Mouse (Mus musculus): ENCODE measurements at regions not wholly inside any gene's neighbourhood (a gene's known extent, or its start where the extent isn't known, plus 50 kb on each side); places are given as distances from the start of the nearest gene placed in this dataset.
"Not testable (repeated sequence)": the region's sequence is repeated elsewhere in the genome, so short reads cannot be mapped to it uniquely, and the experiment has no call there.

GRCm38 (mm10) chr3:128412157-128412556 is 516.0 kb upstream of the Fam241a start:
- intact Hi-C loops (cut with DNase I): no loop called here
- DNase-seq (ENCODE audit: extremely low spot score in 1 of 2, low spot score in 2 of 2): no peak
- TF ChIP-seq CTCF (IDR thresholded peaks at IDR 0.05): no peak
- Histone ChIP-seq H3K4me3 (no peak overlapping the region), H3K27ac (no peak overlapping the region)

GRCm38 (mm10) chr3:128394805-128395204 is 498.7 kb upstream of the Fam241a start:
- TF ChIP-seq CTCF (IDR thresholded peaks at IDR 0.05): no peak
- no peak overlapping the region for H3K4me3 ChIP-seq
- intact Hi-C loops (cut with DNase I): no loop called here
- H3K27ac ChIP-seq: no peak overlapping the region
- DNase-seq (ENCODE audit: extremely low spot score in 1 of 2, low spot score in 2 of 2): no peak

DNA sequence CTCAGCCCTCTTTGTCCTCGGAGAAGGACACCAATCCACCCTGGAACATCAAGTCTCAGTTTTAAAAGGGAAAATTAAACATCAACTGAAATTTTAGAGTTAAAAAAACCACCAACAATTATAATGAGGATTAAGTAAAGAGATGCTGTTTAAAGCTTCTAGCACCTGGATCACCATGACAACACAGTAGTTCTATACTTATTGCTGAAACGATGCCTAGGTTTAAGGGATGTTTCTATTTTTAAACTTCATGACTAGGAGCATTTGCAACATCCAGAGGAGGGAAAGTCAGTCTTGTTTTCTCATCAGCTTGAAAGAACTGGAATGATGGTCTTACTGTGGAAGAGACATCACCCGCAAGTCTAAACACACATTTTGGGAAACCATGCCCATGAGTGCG is 484.5 kb upstream of the Fam241a start:
- no peak for DNase-seq (ENCODE audit: extremely low spot score in 1 of 2, low spot score in 2 of 2)
- Histone ChIP-seq H3K4me3 (no peak overlapping the region), H3K27ac (no peak overlapping the region)
- intact Hi-C loops (cut with DNase I): no loop called here
- TF ChIP-seq CTCF (IDR thresholded peaks at IDR 0.05): no peak

GRCm38 (mm10) chr3:128369521-128370127 is 473.5 kb upstream of the Fam241a start:
- no peak for DNase-seq (ENCODE audit: extremely low spot score in 1 of 2, low spot score in 2 of 2)
- intact Hi-C loops (cut with DNase I): no loop called here
- no peak for TF ChIP-seq CTCF (IDR thresholded peaks at IDR 0.05)
- Histone ChIP-seq H3K4me3 (no peak overlapping the region), H3K27ac (no peak overlapping the region)

DNA sequence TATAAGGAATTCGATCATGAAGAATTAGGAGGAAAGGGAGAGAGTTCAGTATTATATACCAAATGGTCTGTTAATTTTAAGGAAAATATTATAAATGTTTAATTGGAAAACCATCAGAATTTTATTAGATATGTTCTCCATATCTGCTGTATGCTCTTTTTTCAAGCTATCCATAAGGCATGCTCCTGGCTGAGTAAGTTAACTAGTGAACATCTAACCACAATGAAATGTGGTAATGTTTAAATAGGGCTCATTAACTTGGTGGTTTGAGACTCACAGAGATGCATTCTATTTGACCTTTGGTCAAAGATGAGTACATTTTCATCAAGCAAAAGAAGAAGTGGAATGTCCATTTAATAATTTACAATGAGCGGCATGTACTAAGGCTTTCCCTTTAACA is 466.2 kb upstream of the Fam241a start:
- DNase-seq (ENCODE audit: extremely low spot score in 1 of 2, low spot score in 2 of 2): no peak
- no peak for TF ChIP-seq CTCF (IDR thresholded peaks at IDR 0.05)
- Histone ChIP-seq H3K4me3 (no peak overlapping the region), H3K27ac (no peak overlapping the region)
- intact Hi-C loops (cut with DNase I): no loop called here

DNA sequence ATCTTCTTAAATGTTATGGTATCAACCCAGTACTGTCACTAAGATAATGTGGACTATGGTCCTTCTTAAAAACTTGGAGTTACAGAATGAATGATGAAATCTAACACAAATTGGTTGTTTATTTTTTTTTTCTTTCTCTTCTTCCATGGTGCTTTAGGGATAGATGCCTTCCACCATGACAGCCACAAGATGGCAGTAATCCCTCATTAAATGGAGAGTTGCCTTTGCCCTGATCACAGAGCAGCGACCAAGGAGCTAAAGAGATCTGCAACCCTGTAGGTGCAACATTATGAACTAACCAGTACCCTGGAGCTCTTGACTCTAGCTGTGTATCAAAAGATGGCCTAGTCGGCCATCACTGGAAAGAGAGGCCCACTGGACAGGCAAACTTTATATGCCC is 453.0 kb upstream of the Fam241a start:
- intact Hi-C loops (cut with DNase I): loop anchor here (5.0 to 10.0 kb wide), 3 partner anchors 953 to 1338 kb away; no protein-coding TSS in a partner anchor
- TF ChIP-seq CTCF (IDR thresholded peaks at IDR 0.05): peak; percentile 74
- peak; percentile 24 to 31 for DNase-seq (ENCODE audit: extremely low spot score in 1 of 2, low spot score in 2 of 2)
- H3K4me3 ChIP-seq, H3K27ac ChIP-seq: not testable (repeated sequence)

DNA sequence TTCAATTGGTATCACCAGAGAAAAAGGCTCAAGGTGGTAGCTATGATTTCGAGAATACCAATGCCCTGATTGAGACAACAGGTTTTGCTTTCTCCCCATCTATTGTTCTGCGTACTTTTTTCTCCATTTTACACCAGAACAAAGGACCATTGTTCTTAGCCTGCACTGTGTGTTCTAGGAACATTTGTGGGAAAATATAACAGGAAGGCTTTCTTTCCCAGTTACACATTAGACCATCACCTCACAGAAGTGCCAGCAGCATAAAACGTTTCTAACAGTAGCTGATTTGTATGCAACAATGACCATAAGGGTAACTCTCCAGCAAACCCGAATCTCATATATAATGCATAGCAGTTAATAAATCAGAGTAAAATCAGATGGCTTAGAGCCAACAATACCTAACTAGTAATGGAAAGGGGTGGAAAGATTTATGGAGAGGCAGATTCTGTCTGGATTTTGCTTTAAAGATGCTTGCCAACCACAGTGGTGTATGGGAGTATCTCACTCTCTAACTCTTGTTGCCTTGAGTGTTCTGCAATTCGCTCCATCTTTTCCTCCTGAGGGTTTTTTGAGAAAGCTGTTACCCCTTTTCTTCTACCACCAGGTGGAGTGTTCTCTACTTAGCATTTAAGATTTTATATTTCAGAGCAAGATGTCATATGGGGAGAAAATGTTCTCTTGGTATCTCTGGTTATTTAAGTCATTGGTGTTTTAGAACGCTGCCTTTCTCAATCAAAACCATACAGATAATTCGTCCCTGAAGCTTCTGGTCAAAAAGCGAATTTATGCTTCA is 451.9 kb upstream of the Fam241a start:
- intact Hi-C loops (cut with DNase I): loop anchor here (1.0 to 10.0 kb wide), 4 partner anchors 856 to 1339 kb away; no protein-coding TSS in a partner anchor
- Histone ChIP-seq H3K4me3 (no peak overlapping the region), H3K27ac (no peak overlapping the region)
- DNase-seq (ENCODE audit: extremely low spot score in 1 of 2, low spot score in 2 of 2): no peak
- TF ChIP-seq CTCF (IDR thresholded peaks at IDR 0.05): peak; percentile 48

- Histone ChIP-seq H3K4me3 (no peak overlapping the region), H3K27ac (no peak overlapping the region)
- no peak for TF ChIP-seq CTCF (IDR thresholded peaks at IDR 0.05)
- DNase-seq (ENCODE audit: extremely low spot score in 1 of 2, low spot score in 2 of 2): no peak
- intact Hi-C loops (cut with DNase I): loop anchor here (1.0 to 5.0 kb wide), 4 partner anchors 130 to 335 kb away; no protein-coding TSS in a partner anchor
These were observed 441.4 kb upstream of the Fam241a start for GRCm38 (mm10) chr3:128337508-128337907.

- peak; percentile 68 to 71 for DNase-seq (ENCODE audit: extremely low spot score in 1 of 2, low spot score in 2 of 2)
- intact Hi-C loops (cut with DNase I): loop anchor here (1.0 to 5.0 kb wide), 4 partner anchors 130 to 334 kb away; no protein-coding TSS in a partner anchor
- TF ChIP-seq CTCF (IDR thresholded peaks at IDR 0.05): peak; percentile 97
- H3K4me3 ChIP-seq: no peak overlapping the region
- no peak overlapping the region for H3K27ac ChIP-seq
These were observed 440.9 kb upstream of the Fam241a start for GRCm38 (mm10) chr3:128337031-128337430.

GRCm38 (mm10) chr3:128327677-128328076 is 431.6 kb upstream of the Fam241a start:
- Histone ChIP-seq H3K27ac (no peak overlapping the region), H3K4me3 (no peak overlapping the region)
- intact Hi-C loops (cut with DNase I): no loop called here
- TF ChIP-seq CTCF (IDR thresholded peaks at IDR 0.05): no peak
- no peak for DNase-seq (ENCODE audit: extremely low spot score in 1 of 2, low spot score in 2 of 2)

GRCm38 (mm10) chr3:128301312-128301711 is 405.2 kb upstream of the Fam241a start:
- Histone ChIP-seq H3K27ac (no peak overlapping the region), H3K4me3 (no peak overlapping the region)
- TF ChIP-seq CTCF (IDR thresholded peaks at IDR 0.05): no peak
- DNase-seq (ENCODE audit: extremely low spot score in 1 of 2, low spot score in 2 of 2): no peak
- intact Hi-C loops (cut with DNase I): no loop called here

GRCm38 (mm10) chr3:128298110-128298509 is 402.0 kb upstream of the Fam241a start:
- intact Hi-C loops (cut with DNase I): no loop called here
- no peak for DNase-seq (ENCODE audit: extremely low spot score in 1 of 2, low spot score in 2 of 2)
- Histone ChIP-seq H3K27ac (no peak overlapping the region), H3K4me3 (no peak overlapping the region)
- TF ChIP-seq CTCF (IDR thresholded peaks at IDR 0.05): no peak
